Mouse (Mus musculus) embryonic facial prominence, embryonic 11.5 days (tissue): ENCODE data around the gene Eftud2. TPM values are rescaled to one million over a fixed set of nuclear protein-coding genes. Genes with fewer than 3 reads are reported as not detected.

Source experiments
- ATAC-seq: fragments of 200-750 bp; cut with Nextera tagmentation; replicated peaks from 2 replicates; pipeline ENCODE4 v1.8.0; 2017; ENCODE audit warnings: low read depth; ENCODE audit not compliant: insufficient number of reproducible peaks, low FRiP score, low TSS enrichment
- DNase-seq: peaks from one replicate; pipeline ENCODE4 v3.0.0-alpha.2; 2015; ENCODE audit warnings: low spot score
- H3K27ac ChIP-seq: fragments of 300-500 bp; sonication (generic); replicated peaks from 2 replicates; pipeline ENCODE4 v1.5.1; 2014; ENCODE audit warnings: mild to moderate bottlenecking, low read depth, low read length, control low read depth
- H3K27me3 ChIP-seq: fragments of 300-500 bp; sonication (generic); 2 replicates; pipeline ENCODE4 v1.6.1; 2014; ENCODE audit warnings: mild to moderate bottlenecking, low read length, moderate library complexity, mixed read lengths; ENCODE audit not compliant: control insufficient read depth, insufficient read depth
- H3K36me3 ChIP-seq: fragments of 300-500 bp; sonication (generic); replicated peaks from 2 replicates; pipeline ENCODE4 v1.6.1; 2014; ENCODE audit warnings: low read depth, mild to moderate bottlenecking, low read length, moderate library complexity, mixed read lengths; ENCODE audit not compliant: control insufficient read depth, insufficient read depth
- H3K4me1 ChIP-seq: fragments of 300-500 bp; sonication (generic); 2 replicates; pipeline ENCODE4 v1.6.1; 2014; ENCODE audit warnings: low read length, mixed read lengths; ENCODE audit not compliant: control insufficient read depth, insufficient read depth
- H3K4me2 ChIP-seq: fragments of 300-500 bp; sonication (generic); 2 replicates; pipeline ENCODE4 v1.6.1; 2014; ENCODE audit warnings: low read depth, mild to moderate bottlenecking, control low read depth, low read length, moderate library complexity
- H3K4me3 ChIP-seq: fragments of 300-500 bp; sonication (generic); 2 replicates; pipeline ENCODE4 v1.5.1; 2014; ENCODE audit warnings: low read depth, low read length, control low read depth
- H3K9ac ChIP-seq: fragments of 300-500 bp; sonication (generic); replicated peaks from 2 replicates; pipeline ENCODE4 v1.6.1; 2014; ENCODE audit warnings: mild to moderate bottlenecking, control low read depth, low read length
- H3K9me3 ChIP-seq: fragments of 300-500 bp; sonication (generic); replicated peaks from 2 replicates; pipeline ENCODE4 v1.6.1; 2016; ENCODE audit warnings: mild to moderate bottlenecking, low read length, inconsistent platforms, mixed read lengths; ENCODE audit not compliant: control insufficient read depth
- WGBS: fragments of 180-500 bp; shearing (Covaris S2); extraction: QIAGEN DNeasy Blood & Tissue Kit; methylation state at CpG from one replicate; pipeline ENCODE4 v1.1.7; 2014; 5-methylcytosine and 5-hydroxymethylcytosine counted together
- polyA plus RNA-seq: library from polyadenylated mRNA; unstranded; fragments of >200 nt; fragmentation: Nextera tagmentation; extraction: Ambion mirVana; gene quantifications from 2 replicates; pipeline ENCODE4 v1.2.1, GENCODE M21; 2014

Eftud2 gene
- polyA plus RNA-seq: 246 and 257 TPM in 2 replicates

DNA sequence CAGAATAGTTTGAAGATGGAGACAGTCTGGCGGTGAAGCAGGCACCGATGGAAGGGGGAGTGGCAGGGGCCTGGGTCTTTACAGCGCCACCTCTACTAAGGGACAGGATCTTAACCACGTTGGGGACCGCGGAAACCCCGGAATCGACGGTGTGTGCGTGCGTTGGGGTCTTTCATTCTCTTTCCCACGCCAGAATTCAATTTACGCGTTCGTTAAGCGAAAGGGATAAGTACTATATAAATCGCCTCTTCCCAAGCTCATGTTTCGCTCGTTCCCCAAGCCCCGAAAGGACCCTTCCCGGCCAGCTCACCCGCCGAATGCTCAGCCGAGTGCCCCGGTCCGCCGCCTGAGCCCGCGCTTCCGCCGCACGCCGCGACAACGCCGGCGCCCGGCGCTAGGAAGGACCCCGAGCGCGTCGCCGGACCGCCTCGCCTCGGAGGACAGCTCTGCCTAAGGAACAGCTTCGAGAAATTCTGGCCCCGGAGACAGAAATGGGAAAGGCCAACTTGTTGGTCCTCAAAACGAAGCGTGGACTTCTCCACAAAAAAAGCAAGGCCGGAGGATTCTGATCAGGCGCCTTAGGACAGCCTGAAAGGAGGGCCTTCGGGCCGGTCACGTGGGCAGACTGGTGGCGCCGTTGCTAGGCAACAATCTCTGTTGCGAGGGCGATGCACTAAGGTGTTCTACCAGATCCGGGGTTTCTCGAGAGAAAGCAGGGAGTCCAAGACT, at the start of gene Eftud2, which contains the start of gene Ccdc103:
Gene Eftud2 (minus strand): TSS at position 401 of the 729 bp plus-strand sequence.
Gene Ccdc103 (plus strand): TSS at position 620 of the 729 bp plus-strand sequence.
- no peaks in the 10 kb centered on the region for H3K27me3 ChIP-seq
- H3K36me3 ChIP-seq: peaks cover 4% of the 10 kb centered on the region
- peak; percentile 92 for DNase-seq
- H3K4me1 ChIP-seq: no peaks in the 10 kb centered on the region
- H3K4me3 ChIP-seq: peak within 1 kb of the TSS; percentile 82
- ATAC-seq: peak; percentile 85
- peak within 1 kb of the TSS; percentile 84 for H3K9ac ChIP-seq
- under 1% methylated on average over 62 of the region's 62 CpGs for WGBS
- no peaks in the 10 kb centered on the region for H3K9me3 ChIP-seq
- peak within 1 kb of the TSS; percentile 46 for H3K4me2 ChIP-seq
- H3K27ac ChIP-seq: peak within 1 kb of the TSS; percentile 70

GRCm38 (mm10) chr11:102925351-102925717, 44.5 kb upstream of the Eftud2 start:
- Histone ChIP-seq H3K4me3 (peak overlapping the region; percentile 81), H3K9ac (peak overlapping the region; percentile 66), H3K27ac (peak overlapping the region; percentile 87), H3K4me2 (peak overlapping the region; percentile 44), H3K4me1 (no peaks in the 10 kb centered on the region), H3K27me3 (no peaks in the 10 kb centered on the region), H3K36me3 (no peaks in the 10 kb centered on the region), H3K9me3 (no peaks in the 10 kb centered on the region)
- ATAC-seq (0 out of 2 replicates have a peak, but pooled peaks have one; percentile 21), DNase-seq (peak; percentile 74)
- 2% methylated on average over 10 of the region's 10 CpGs for WGBS

DNA sequence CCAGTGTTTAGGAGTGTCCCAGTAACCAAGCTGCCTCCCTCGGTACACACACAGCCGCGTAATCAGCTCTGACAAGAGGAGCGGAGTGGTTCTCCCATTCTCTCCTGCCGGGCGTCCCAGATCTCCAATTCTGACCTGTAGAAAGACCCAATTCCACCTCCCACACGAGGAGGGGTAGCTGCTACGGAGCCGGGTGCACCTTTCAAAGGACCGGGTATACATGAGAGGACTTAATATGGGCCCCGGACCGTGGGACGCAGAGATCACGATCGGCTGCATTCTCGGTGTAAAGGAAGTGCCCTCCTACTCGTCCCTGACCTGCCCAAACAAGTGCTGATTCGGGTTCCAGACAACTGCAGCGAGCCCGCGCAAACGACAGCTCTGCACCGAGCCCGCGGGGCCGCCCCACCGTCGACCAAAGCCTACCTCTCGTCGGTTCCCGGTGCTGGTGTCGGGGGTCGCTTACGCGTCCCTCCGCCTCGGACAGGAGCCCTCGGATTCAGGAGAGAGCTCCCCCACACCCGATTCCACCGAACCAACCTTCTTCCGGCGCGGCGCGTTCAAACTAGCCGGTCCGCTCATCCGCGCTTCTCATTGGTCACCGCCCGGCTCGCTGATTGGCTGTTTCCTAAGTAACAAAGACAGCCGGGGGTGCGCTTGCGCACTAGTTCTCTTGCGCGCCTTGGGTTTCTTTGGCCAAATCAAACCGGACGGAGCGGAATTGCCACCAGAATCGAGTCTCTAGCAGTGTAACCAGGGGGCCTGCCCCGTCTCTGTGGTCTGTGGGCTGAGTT, 44.0 kb upstream of the Eftud2 start, which contains the start of gene Kif18b:
Gene Kif18b (minus strand): TSS at position 568 of the 794 bp plus-strand sequence.
- peak within 1 kb of the TSS; percentile 87 for H3K27ac ChIP-seq

GRCm38 (mm10) chr11:102921491-102921890, 40.7 kb upstream of the Eftud2 start:
- H3K9me3 ChIP-seq: no peaks in the 10 kb centered on the region
- H3K4me2 ChIP-seq: no peak overlapping the region
- no peak for DNase-seq
- no peaks in the 10 kb centered on the region for H3K4me1 ChIP-seq
- no peak for ATAC-seq
- H3K36me3 ChIP-seq: no peaks in the 10 kb centered on the region
- 88% methylated on average over 6 of the region's 6 CpGs for WGBS
- H3K27ac ChIP-seq: no peak overlapping the region
- no peaks in the 10 kb centered on the region for H3K27me3 ChIP-seq
- no peak overlapping the region for H3K9ac ChIP-seq
- H3K4me3 ChIP-seq: no peak overlapping the region

More for the DNA sequence above, 44.0 kb upstream of the Eftud2 start, which contains the start of gene Kif18b:
- Histone ChIP-seq H3K9me3 (no peaks in the 10 kb centered on the region), H3K4me2 (peak within 1 kb of the TSS; percentile 59), H3K27me3 (no peaks in the 10 kb centered on the region), H3K9ac (peak within 1 kb of the TSS; percentile 84), H3K36me3 (no peaks in the 10 kb centered on the region), H3K4me1 (no peaks in the 10 kb centered on the region), H3K4me3 (peak within 1 kb of the TSS; percentile 81)
- under 1% methylated on average over 62 of the region's 62 CpGs for WGBS
- peak; percentile 99 for DNase-seq
- peak; percentile 88 for ATAC-seq

GRCm38 (mm10) chr11:102918077-102918476, 37.3 kb upstream of the Eftud2 start:
- Histone ChIP-seq H3K4me1 (no peaks in the 10 kb centered on the region), H3K4me3 (no peak overlapping the region), H3K36me3 (peaks cover 17% of the 10 kb centered on the region), H3K27ac (no peak overlapping the region), H3K9ac (no peak overlapping the region), H3K27me3 (no peaks in the 10 kb centered on the region), H3K9me3 (no peaks in the 10 kb centered on the region), H3K4me2 (no peak overlapping the region)
- DNase-seq (no peak), ATAC-seq (no peak)
- WGBS: 75% methylated on average over 4 of the region's 4 CpGs

GRCm38 (mm10) chr11:102915380-102915779, 34.6 kb upstream of the Eftud2 start:
- no peak overlapping the region for H3K4me2 ChIP-seq
- H3K4me3 ChIP-seq: no peak overlapping the region
- no peak for DNase-seq
- no peak for ATAC-seq
- WGBS: 85% methylated on average over 9 of the region's 9 CpGs
- no peaks in the 10 kb centered on the region for H3K4me1 ChIP-seq
- H3K27ac ChIP-seq: no peak overlapping the region
- peaks cover 20% of the 10 kb centered on the region for H3K36me3 ChIP-seq
- no peaks in the 10 kb centered on the region for H3K27me3 ChIP-seq
- H3K9me3 ChIP-seq: no peaks in the 10 kb centered on the region
- no peak overlapping the region for H3K9ac ChIP-seq

GRCm38 (mm10) chr11:102911376-102911775, 30.6 kb upstream of the Eftud2 start:
- 81% methylated on average over 7 of the region's 7 CpGs for WGBS

More at GRCm38 (mm10) chr11:102911376-102911775, 30.6 kb upstream of the Eftud2 start:
- no peak overlapping the region for H3K27ac ChIP-seq
- H3K27me3 ChIP-seq: no peaks in the 10 kb centered on the region
- no peaks in the 10 kb centered on the region for H3K4me1 ChIP-seq
- H3K9me3 ChIP-seq: no peaks in the 10 kb centered on the region
- H3K4me3 ChIP-seq: no peak overlapping the region
- peaks cover 29% of the 10 kb centered on the region for H3K36me3 ChIP-seq
- no peak for ATAC-seq
- H3K9ac ChIP-seq: no peak overlapping the region
- H3K4me2 ChIP-seq: no peak overlapping the region
- no peak for DNase-seq
